Mouse (Mus musculus) ES-Bruce4 (cell line): ENCODE results near the gene Scn3a.
A peak's percentile ranks its signal among the peaks of the same experiment; 100 is the strongest.

Experiments used
- CTCF ChIP-seq: IDR thresholded peaks from one replicate; pipeline ENCODE4 v1.8.1; 2011; ENCODE audit warnings: low read depth, low read length
- EP300 ChIP-seq: IDR thresholded peaks from 2 replicates; pipeline ENCODE4 v1.6.1; 2011; ENCODE audit warnings: low read depth, low read length; ENCODE audit not compliant: insufficient read depth
- POLR2A ChIP-seq: IDR thresholded peaks from one replicate; pipeline ENCODE4 v1.8.1; 2011; ENCODE audit warnings: low read length; ENCODE audit not compliant: insufficient read depth

- TF ChIP-seq CTCF: no peak
- TF ChIP-seq POLR2A: no peak
- TF ChIP-seq EP300: peak; percentile 71
Observed at GRCm38 (mm10) chr2:65421259-65422255, 145.9 kb downstream of the Scn3a start.
